Mouse (Mus musculus) cortical plate, adult 2 months (tissue): ENCODE data around the gene Lhfp. TPM values are rescaled to one million over a fixed set of nuclear protein-coding genes. Genes with fewer than 3 reads are reported as not detected.

Source experiments
- H3K27ac ChIP-seq: fragments of 200-500 bp; 2 replicates; pipeline ENCODE4 v1.5.1; 2012; ENCODE audit warnings: low read length, control low read depth, inconsistent platforms; ENCODE audit not compliant: insufficient read depth
- H3K4me1 ChIP-seq: fragments of 200-500 bp; 2 replicates; pipeline ENCODE4 v1.6.1; 2011; ENCODE audit warnings: low read length; ENCODE audit not compliant: control insufficient read depth, insufficient read depth
- H3K4me3 ChIP-seq: fragments of 200-500 bp; 2 replicates; pipeline ENCODE4 v1.5.1; 2011; ENCODE audit warnings: mild to moderate bottlenecking, low read length, control low read depth; ENCODE audit not compliant: insufficient read depth
- CTCF ChIP-seq: fragments of 200-500 bp; IDR thresholded peaks from 2 replicates; pipeline ENCODE4 v1.5.1; 2011; ENCODE audit warnings: mild to moderate bottlenecking, control low read depth, low read length; ENCODE audit not compliant: insufficient read depth; ENCODE audit errors: extremely low read depth
- POLR2A ChIP-seq: fragments of 200-500 bp; IDR thresholded peaks from 2 replicates; pipeline ENCODE4 v1.6.1; 2011; ENCODE audit warnings: mild to moderate bottlenecking, low read length, control low read depth; ENCODE audit not compliant: insufficient read depth; ENCODE audit errors: extremely low read depth
- polyA plus RNA-seq: library from polyadenylated mRNA; depleted of rRNA; stranded (reverse); fragments of >200 nt; gene quantifications from 2 replicates; pipeline ENCODE4 v1.2.3, GENCODE M21; 2012; rRNA removed

Gene Lhfp
- polyA plus RNA-seq, result 33.6 and 35.1 TPM in 2 replicates

- TF ChIP-seq CTCF (peak; percentile 28; the same call in 1 of the 2 replicates), POLR2A (no peak)
- H3K4me3 ChIP-seq, result peak within 1 kb of the TSS; percentile 87
- 0 out of 2 replicates have a peak within 1 kb of the TSS, but pooled peaks have one; percentile 24 for H3K27ac ChIP-seq
- H3K4me1 ChIP-seq, result peaks cover 3% of the 10 kb centered on the region; the same call in 1 of the 2 replicates
Observed at GRCm38 (mm10) chr3:53041411-53042239, at the start of gene Lhfp. Gene Lhfp, plus strand, starts transcription at chr3:53041528.

GRCm38 (mm10) chr3:52993296-52993695, 48.0 kb upstream of the Lhfp start:
- Histone ChIP-seq H3K4me3 (no peak overlapping the region), H3K27ac (no peak overlapping the region), H3K4me1 (peaks cover 1% of the 10 kb centered on the region)
- TF ChIP-seq POLR2A (no peak), CTCF (no peak)

GRCm38 (mm10) chr3:52994666-52995065, 46.7 kb upstream of the Lhfp start:
- Histone ChIP-seq H3K27ac (no peak overlapping the region), H3K4me1 (no peaks in the 10 kb centered on the region), H3K4me3 (no peak overlapping the region)
- no peak for TF ChIP-seq POLR2A
- TF ChIP-seq CTCF, result peak; percentile 23; the same call in 1 of the 2 replicates

GRCm38 (mm10) chr3:52996635-52997034, 44.7 kb upstream of the Lhfp start:
- H3K4me1 ChIP-seq, result no peaks in the 10 kb centered on the region
- TF ChIP-seq POLR2A, result no peak
- no peak for TF ChIP-seq CTCF
- H3K4me3 ChIP-seq, result no peak overlapping the region
- no peak overlapping the region for H3K27ac ChIP-seq

GRCm38 (mm10) chr3:52997381-52997780, 43.9 kb upstream of the Lhfp start:
- Histone ChIP-seq H3K4me1 (no peaks in the 10 kb centered on the region), H3K4me3 (no peak overlapping the region), H3K27ac (no peak overlapping the region)
- TF ChIP-seq POLR2A, result no peak

GRCm38 (mm10) chr3:52999016-52999744, 42.1 kb upstream of the Lhfp start:
- Histone ChIP-seq H3K4me3 (no peak overlapping the region), H3K27ac (no peak overlapping the region), H3K4me1 (no peaks in the 10 kb centered on the region)
- TF ChIP-seq POLR2A, result no peak
- TF ChIP-seq CTCF, result no peak

GRCm38 (mm10) chr3:52999996-53000395, 41.3 kb upstream of the Lhfp start:
- TF ChIP-seq POLR2A (no peak), CTCF (no peak)
- Histone ChIP-seq H3K4me1 (no peaks in the 10 kb centered on the region), H3K4me3 (no peak overlapping the region), H3K27ac (no peak overlapping the region)

- TF ChIP-seq POLR2A (no peak), CTCF (no peak)
- Histone ChIP-seq H3K4me1 (no peaks in the 10 kb centered on the region), H3K27ac (no peak overlapping the region), H3K4me3 (no peak overlapping the region)
Observed at GRCm38 (mm10) chr3:53002076-53002475, 39.3 kb upstream of the Lhfp start.

GRCm38 (mm10) chr3:53004406-53005114, 36.8 kb upstream of the Lhfp start:
- H3K27ac ChIP-seq, result no peak overlapping the region
- H3K4me3 ChIP-seq, result no peak overlapping the region
- TF ChIP-seq CTCF (peak; percentile 71), POLR2A (no peak)
- H3K4me1 ChIP-seq, result no peaks in the 10 kb centered on the region
